Mouse (Mus musculus): ENCODE measurements around the gene Ly6g6f. TPM values are rescaled to one million over a fixed set of nuclear protein-coding genes. Genes with fewer than 3 reads are reported as not detected.

Ly6g6f gene
- polyA plus RNA-seq, 1 experiment from 2014 or later, result 0.88 TPM

GRCm38 (mm10) chr17:35077285-35077684 lies 8.1 kb downstream of the Ly6g6f start:
- Histone ChIP-seq H3K4me2 (ENCODE audit: low read depth, low read length, severe bottlenecking) (peak overlapping the region; percentile 41), H3K9ac (ENCODE audit: low read length) (peak overlapping the region; percentile 45), H3K36me3 (ENCODE audit: control insufficient read depth, insufficient read depth, low read length) (no peaks in the 10 kb centered on the region), H3K4me1 (replicated peaks; ENCODE audit: control insufficient read depth, insufficient read depth, low read length) (peaks cover 11% of the 10 kb centered on the region; the same call in 1 of the 2 replicates), H3K27me3 (ENCODE audit: control insufficient read depth, insufficient read depth, low read length) (no peaks in the 10 kb centered on the region), H3K9me3 (ENCODE audit: control insufficient read depth, low read length) (no peaks in the 10 kb centered on the region), H3K27ac (ENCODE audit: low read depth, low read length) (no peak overlapping the region), H3K4me3 (ENCODE audit: low read depth, low read length) (no peak overlapping the region)
- DNase-seq (ENCODE audit: low spot score), result no peak
- no peak for ATAC-seq (replicated peaks; ENCODE audit: low FRiP score)
- 54% methylated on average over 2 of the region's 2 CpGs for WGBS

- H3K9ac ChIP-seq (ENCODE audit: low read length), result peak within 1 kb of the TSS; percentile 45
- DNase-seq (ENCODE audit: low spot score) (no peak), ATAC-seq (replicated peaks; ENCODE audit: low FRiP score) (no peak)
- no peaks in the 10 kb centered on the region for H3K36me3 ChIP-seq (ENCODE audit: control insufficient read depth, insufficient read depth, low read length)
- peaks cover 11% of the 10 kb centered on the region; the same call in 1 of the 2 replicates for H3K4me1 ChIP-seq (replicated peaks; ENCODE audit: control insufficient read depth, insufficient read depth, low read length)
- no peak within 1 kb of the TSS for H3K4me3 ChIP-seq (ENCODE audit: low read depth, low read length)
- no peaks in the 10 kb centered on the region for H3K27me3 ChIP-seq (ENCODE audit: control insufficient read depth, insufficient read depth, low read length)
- H3K27ac ChIP-seq (ENCODE audit: low read depth, low read length), result no peak within 1 kb of the TSS
- 22% methylated on average over 10 of the region's 10 CpGs for WGBS
- H3K4me2 ChIP-seq (ENCODE audit: low read depth, low read length, severe bottlenecking), result peak within 1 kb of the TSS; percentile 41
- no peaks in the 10 kb centered on the region for H3K9me3 ChIP-seq (ENCODE audit: control insufficient read depth, low read length)
Measured at GRCm38 (mm10) chr17:35076507-35077176, 8.8 kb downstream of the Ly6g6f start, which contains the start of gene Ly6g6e. TSS of gene Ly6g6e (plus strand) at chr17:35076902.

GRCm38 (mm10) chr17:35074097-35074496 lies 11.3 kb downstream of the Ly6g6f start:
- Histone ChIP-seq H3K4me3 (ENCODE audit: low read depth, low read length) (no peak overlapping the region), H3K27me3 (ENCODE audit: control insufficient read depth, insufficient read depth, low read length) (no peaks in the 10 kb centered on the region), H3K4me1 (replicated peaks; ENCODE audit: control insufficient read depth, insufficient read depth, low read length) (peaks cover 11% of the 10 kb centered on the region; the same call in 1 of the 2 replicates), H3K4me2 (ENCODE audit: low read depth, low read length, severe bottlenecking) (no peak overlapping the region), H3K9me3 (ENCODE audit: control insufficient read depth, low read length) (no peaks in the 10 kb centered on the region), H3K9ac (ENCODE audit: low read length) (no peak overlapping the region), H3K36me3 (ENCODE audit: control insufficient read depth, insufficient read depth, low read length) (no peaks in the 10 kb centered on the region), H3K27ac (ENCODE audit: low read depth, low read length) (no peak overlapping the region)
- ATAC-seq (replicated peaks; ENCODE audit: low FRiP score) (no peak), DNase-seq (ENCODE audit: low spot score) (no peak)
- WGBS, result 58% methylated on average over 17 of the region's 17 CpGs

GRCm38 (mm10) chr17:35071454-35071853 lies 14.0 kb downstream of the Ly6g6f start:
- no peak overlapping the region for H3K4me2 ChIP-seq (ENCODE audit: low read depth, low read length, severe bottlenecking)
- H3K36me3 ChIP-seq (ENCODE audit: control insufficient read depth, insufficient read depth, low read length), result no peaks in the 10 kb centered on the region
- WGBS, result 87% methylated on average over 9 of the region's 9 CpGs
- no peak overlapping the region for H3K4me3 ChIP-seq (ENCODE audit: low read depth, low read length)
- DNase-seq (ENCODE audit: low spot score), result no peak
- no peak overlapping the region for H3K27ac ChIP-seq (ENCODE audit: low read depth, low read length)
- H3K9me3 ChIP-seq (ENCODE audit: control insufficient read depth, low read length), result no peaks in the 10 kb centered on the region
- no peak for ATAC-seq (replicated peaks; ENCODE audit: low FRiP score)
- H3K4me1 ChIP-seq (replicated peaks; ENCODE audit: control insufficient read depth, insufficient read depth, low read length), result peaks cover 4% of the 10 kb centered on the region; the same call in 1 of the 2 replicates
- peaks cover 2% of the 10 kb centered on the region; the same call in 1 of the 2 replicates for H3K27me3 ChIP-seq (ENCODE audit: control insufficient read depth, insufficient read depth, low read length)
- no peak overlapping the region for H3K9ac ChIP-seq (ENCODE audit: low read length)

- Histone ChIP-seq H3K9ac (ENCODE audit: low read length) (no peak overlapping the region), H3K9me3 (ENCODE audit: control insufficient read depth, low read length) (no peaks in the 10 kb centered on the region), H3K36me3 (ENCODE audit: control insufficient read depth, insufficient read depth, low read length) (no peaks in the 10 kb centered on the region), H3K4me3 (ENCODE audit: low read depth, low read length) (no peak overlapping the region), H3K4me2 (ENCODE audit: low read depth, low read length, severe bottlenecking) (no peak overlapping the region), H3K4me1 (replicated peaks; ENCODE audit: control insufficient read depth, insufficient read depth, low read length) (no peaks in the 10 kb centered on the region; the same call in 1 of the 2 replicates), H3K27ac (ENCODE audit: low read depth, low read length) (no peak overlapping the region), H3K27me3 (ENCODE audit: control insufficient read depth, insufficient read depth, low read length) (peaks cover 9% of the 10 kb centered on the region)
- no peak for DNase-seq (ENCODE audit: low spot score)
- no peak for ATAC-seq (replicated peaks; ENCODE audit: low FRiP score)
- 63% methylated on average over 6 of the region's 6 CpGs for WGBS
Measured at GRCm38 (mm10) chr17:35070556-35071229, 14.7 kb downstream of the Ly6g6f start.

- H3K36me3 ChIP-seq (ENCODE audit: control insufficient read depth, insufficient read depth, low read length), result no peaks in the 10 kb centered on the region
- no peaks in the 10 kb centered on the region for H3K9me3 ChIP-seq (ENCODE audit: control insufficient read depth, low read length)
- H3K9ac ChIP-seq (ENCODE audit: low read length), result no peak overlapping the region
- WGBS, result 88% methylated on average over 17 of the region's 17 CpGs
- DNase-seq (ENCODE audit: low spot score), result no peak
- no peak overlapping the region for H3K4me3 ChIP-seq (ENCODE audit: low read depth, low read length)
- ATAC-seq (replicated peaks; ENCODE audit: low FRiP score), result no peak
- peaks cover 14% of the 10 kb centered on the region for H3K27me3 ChIP-seq (ENCODE audit: control insufficient read depth, insufficient read depth, low read length)
- H3K4me2 ChIP-seq (ENCODE audit: low read depth, low read length, severe bottlenecking), result no peak overlapping the region
- no peak overlapping the region for H3K27ac ChIP-seq (ENCODE audit: low read depth, low read length)
- peaks cover 6% of the 10 kb centered on the region; the same call in 1 of the 2 replicates for H3K4me1 ChIP-seq (replicated peaks; ENCODE audit: control insufficient read depth, insufficient read depth, low read length)
Measured at GRCm38 (mm10) chr17:35068213-35068914, 17.0 kb downstream of the Ly6g6f start.

- H3K9ac ChIP-seq (ENCODE audit: low read length), result peak within 1 kb of the TSS; percentile 48
- peak within 1 kb of the TSS; percentile 6 for H3K4me3 ChIP-seq (ENCODE audit: low read depth, low read length)
- DNase-seq (ENCODE audit: low spot score) (no peak), ATAC-seq (replicated peaks; ENCODE audit: low FRiP score) (no peak)
- 44% methylated on average over 10 of the region's 10 CpGs for WGBS
- H3K36me3 ChIP-seq (ENCODE audit: control insufficient read depth, insufficient read depth, low read length), result peaks cover 6% of the 10 kb centered on the region; the same call in 1 of the 2 replicates
- peaks cover 14% of the 10 kb centered on the region for H3K27me3 ChIP-seq (ENCODE audit: control insufficient read depth, insufficient read depth, low read length)
- no peaks in the 10 kb centered on the region for H3K9me3 ChIP-seq (ENCODE audit: control insufficient read depth, low read length)
- H3K4me1 ChIP-seq (replicated peaks; ENCODE audit: control insufficient read depth, insufficient read depth, low read length), result peaks cover 6% of the 10 kb centered on the region; the same call in 1 of the 2 replicates
- peak within 1 kb of the TSS; percentile 37 for H3K4me2 ChIP-seq (ENCODE audit: low read depth, low read length, severe bottlenecking)
- H3K27ac ChIP-seq (ENCODE audit: low read depth, low read length), result no peak within 1 kb of the TSS
Measured at GRCm38 (mm10) chr17:35066084-35066483, 19.3 kb downstream of the Ly6g6f start, which contains the start of gene Mpig6b. TSS of gene Mpig6b (minus strand) at chr17:35066184.
